Comparison of ENCODE assay signal across 28 mouse cellular contexts in the genomic region with DNA sequence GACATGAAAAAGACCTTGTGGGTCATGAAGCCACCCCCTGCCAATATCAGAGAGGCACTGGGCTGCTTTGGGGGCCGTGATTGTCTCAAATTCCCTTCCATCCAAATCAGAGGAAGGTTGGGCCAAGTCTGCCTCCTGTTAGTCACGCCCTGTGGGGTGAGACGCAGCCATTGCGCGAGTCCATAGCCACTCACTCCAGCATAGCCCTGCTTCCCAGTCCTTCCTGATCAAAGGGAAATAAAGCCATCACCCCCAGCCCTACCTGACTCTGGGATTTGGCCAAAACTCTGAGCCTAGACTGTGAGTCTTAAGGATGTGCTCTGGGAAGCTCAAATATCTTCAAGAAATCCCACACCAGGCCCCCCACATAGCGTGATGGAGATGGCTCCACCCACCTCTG.
DNase-seq lines count a peak whose midpoint lies in the region; ATAC-seq lines count a peak whose summit lies in the region.
"Had no signal": no experiment of that assay in that cellular context is flagged by ENCODE, and none has a peak within 500 bp of the region (broad histone marks: within the 10 kb centered on the region; RNA-seq: fewer than 3 reads in every experiment).

No protein-coding gene starts in this region.

- DNase-seq in embryo, embryonic 10 days (ENCODE audit: low spot score), result peak; percentile 16
- DNase-seq in embryo, embryonic 10.5 days (ENCODE audit: low spot score), result no peak
- DNase-seq in embryonic facial prominence, embryonic 11.5 days (ENCODE audit: low spot score), result peak; percentile 58
- DNase-seq in embryonic facial prominence, embryonic 14.5 days (ENCODE audit: low spot score), result peak; percentile 52
- no peak for DNase-seq in lung, postnatal 25 days (ENCODE audit: low spot score)
- DNase-seq: adrenal gland, postnatal 10 days; adrenal gland, postnatal 36 days; B cell, adult 2 months; cerebellum, adult 2 months; cerebellum, adult 9-11 months; cerebellum, postnatal 36 days; forebrain, postnatal 0 days; gastrocnemius, adult 2 months; gastrocnemius, postnatal 14 days; heart, adult 11 months; heart, postnatal 4 days; kidney, adult 18-20 months had no signal

- no peaks in the 10 kb centered on the region for H3K36me3 ChIP-seq in embryonic facial prominence, embryonic 11.5 days (replicated peaks; ENCODE audit: control insufficient read depth, insufficient read depth, low read depth, low read length)
- H3K36me3 ChIP-seq in embryonic facial prominence, embryonic 14.5 days (ENCODE audit: control insufficient read depth, insufficient read depth, low read length), result no peaks in the 10 kb centered on the region
- H3K36me3 ChIP-seq in forebrain, embryonic 16.5 days (ENCODE audit: control insufficient read depth, insufficient read depth), result no peaks in the 10 kb centered on the region
- H3K36me3 ChIP-seq: forebrain, embryonic 10.5 days; G1E had no signal

- H3K4me1 ChIP-seq in embryonic facial prominence, embryonic 11.5 days (ENCODE audit: control insufficient read depth, insufficient read depth, low read length), result no peaks in the 10 kb centered on the region
- H3K4me1 ChIP-seq in embryonic facial prominence, embryonic 14.5 days (ENCODE audit: control insufficient read depth, insufficient read depth, low read length), result peaks cover 9% of the 10 kb centered on the region; the same call in 1 of the 2 replicates
- H3K4me1 ChIP-seq in forebrain, embryonic 16.5 days (replicated peaks; ENCODE audit: control insufficient read depth, insufficient read depth, low read length), result 0 out of 2 replicates have a peak, but pooled peaks cover 2% of the 10 kb centered on the region
- H3K4me1 ChIP-seq: forebrain, embryonic 13.5 days had no signal

- WGBS in embryonic facial prominence, embryonic 11.5 days, result 58% methylated on average over 6 of the region's 6 CpGs
- WGBS in embryonic facial prominence, embryonic 14.5 days, result 35% methylated on average over 6 of the region's 6 CpGs
- WGBS in forebrain, embryonic 16.5 days, result 74% methylated on average over 6 of the region's 6 CpGs

- H3K9ac ChIP-seq in embryonic facial prominence, embryonic 11.5 days (replicated peaks; ENCODE audit: low read length), result no peak overlapping the region
- H3K9ac ChIP-seq in embryonic facial prominence, embryonic 14.5 days (ENCODE audit: low read depth, low read length), result no peak overlapping the region
- H3K9ac ChIP-seq in forebrain, embryonic 16.5 days (replicated peaks; ENCODE audit: low read depth, low read length), result no peak overlapping the region
- H3K9ac ChIP-seq: forebrain, embryonic 13.5 days; forebrain, postnatal 0 days; hindbrain, embryonic 14.5 days had no signal

- ATAC-seq in embryonic facial prominence, embryonic 11.5 days (replicated peaks; ENCODE audit: insufficient number of reproducible peaks, low FRiP score, low TSS enrichment, low read depth), result peak; percentile 86
- ATAC-seq in embryonic facial prominence, embryonic 14.5 days (ENCODE audit: low read depth), result peak; percentile 33; the same call in 1 of the 2 replicates
- ATAC-seq in forebrain, embryonic 16.5 days, result no peak
- ATAC-seq: forebrain, embryonic 13.5 days; forebrain, postnatal 0 days; hindbrain, postnatal 0 days; inflammation-experienced regulatory T-cells, adult 6 months; intestine, embryonic 16.5 days; Patski had no signal

- no peak overlapping the region for H3K4me3 ChIP-seq in embryonic facial prominence, embryonic 11.5 days (ENCODE audit: low read depth, low read length)
- H3K4me3 ChIP-seq in embryonic facial prominence, embryonic 14.5 days (ENCODE audit: low read depth, low read length), result no peak overlapping the region
- no peak overlapping the region for H3K4me3 ChIP-seq in forebrain, embryonic 16.5 days (replicated peaks; ENCODE audit: low read length)
- H3K4me3 ChIP-seq: forebrain, embryonic 10.5 days; forebrain, embryonic 13.5 days; gastrocnemius, adult 2 months had no signal

- no peaks in the 10 kb centered on the region for H3K27me3 ChIP-seq in embryonic facial prominence, embryonic 11.5 days (ENCODE audit: control insufficient read depth, insufficient read depth, low read length)
- no peaks in the 10 kb centered on the region for H3K27me3 ChIP-seq in embryonic facial prominence, embryonic 14.5 days (replicated peaks; ENCODE audit: control insufficient read depth, insufficient read depth, low read length)
- no peaks in the 10 kb centered on the region for H3K27me3 ChIP-seq in forebrain, embryonic 16.5 days (replicated peaks; ENCODE audit: control insufficient read depth, insufficient read depth, low read length)
- H3K27me3 ChIP-seq: CH12.LX; forebrain, embryonic 13.5 days; Patski had no signal

- H3K27ac ChIP-seq in embryonic facial prominence, embryonic 11.5 days (replicated peaks; ENCODE audit: low read depth, low read length), result no peak overlapping the region
- no peak overlapping the region for H3K27ac ChIP-seq in embryonic facial prominence, embryonic 14.5 days (replicated peaks; ENCODE audit: low read depth, low read length)
- no peak overlapping the region for H3K27ac ChIP-seq in forebrain, embryonic 16.5 days (ENCODE audit: low read length)
- H3K27ac ChIP-seq: forebrain, embryonic 10.5 days; forebrain, embryonic 13.5 days; gastrocnemius, adult 2 months; hindbrain, embryonic 14.5 days; hindbrain, postnatal 0 days had no signal

- no peak overlapping the region for H3K4me2 ChIP-seq in embryonic facial prominence, embryonic 11.5 days (ENCODE audit: low read depth, low read length)
- no peak overlapping the region for H3K4me2 ChIP-seq in embryonic facial prominence, embryonic 14.5 days (ENCODE audit: low read depth, low read length)
- H3K4me2 ChIP-seq in forebrain, embryonic 16.5 days (ENCODE audit: low read length), result no peak overlapping the region
- H3K4me2 ChIP-seq: forebrain, embryonic 13.5 days; heart, embryonic 11.5 days; hindbrain, embryonic 14.5 days had no signal

- no peaks in the 10 kb centered on the region for H3K9me3 ChIP-seq in embryonic facial prominence, embryonic 11.5 days (replicated peaks; ENCODE audit: control insufficient read depth, low read length)
- no peaks in the 10 kb centered on the region for H3K9me3 ChIP-seq in embryonic facial prominence, embryonic 14.5 days (ENCODE audit: control insufficient read depth, low read length)
- no peaks in the 10 kb centered on the region for H3K9me3 ChIP-seq in forebrain, embryonic 16.5 days (ENCODE audit: control insufficient read depth, low read length)
- H3K9me3 ChIP-seq: forebrain, embryonic 10.5 days; forebrain, embryonic 13.5 days had no signal

Comparison
In these comparisons a context has a peak if more than half of its experiments do, and no peak if none do; other contexts are left out.
1. DNase-seq: peak in embryo, embryonic 10 days (single experiment), embryonic facial prominence, embryonic 11.5 days (single experiment) and embryonic facial prominence, embryonic 14.5 days (single experiment); none in embryo, embryonic 10.5 days (single experiment) and lung, postnatal 25 days (single experiment).